In genomic region chr2:168992642-168993420, GRCm38 (mm10) we compare ENCODE assay signal across 9 mouse cellular contexts. TPM values are rescaled to one million over a fixed set of nuclear protein-coding genes. Genes with fewer than 3 reads are reported as not detected.
DNase-seq lines count a peak whose midpoint lies in the region; ATAC-seq and TF ChIP-seq lines count a peak whose summit lies in the region.
"Had no signal": no experiment of that assay in that cellular context is flagged by ENCODE, and none has a peak within 500 bp of the region (broad histone marks: within the 10 kb centered on the region; RNA-seq: fewer than 3 reads in every experiment).

No protein-coding gene starts in this region.

- H3K4me1 ChIP-seq in intestine, postnatal 0 days (replicated peaks; ENCODE audit: control insufficient read depth, insufficient read depth, low read length) = no peaks in the 10 kb centered on the region
- no peaks in the 10 kb centered on the region for H3K4me1 ChIP-seq in intestine, embryonic 16.5 days (ENCODE audit: control insufficient read depth, insufficient read depth, low read length)
- H3K4me1 ChIP-seq in E14TG2a.4 (replicated peaks; ENCODE audit: low read depth, low read length) = peaks cover 76% of the 10 kb centered on the region
- no peaks in the 10 kb centered on the region for H3K4me1 ChIP-seq in forebrain, postnatal 0 days (ENCODE audit: insufficient read depth)
- H3K4me1 ChIP-seq: embryonic facial prominence, embryonic 12.5 days; limb, embryonic 12.5 days had no signal

- ATAC-seq in intestine, postnatal 0 days = no peak
- no peak for ATAC-seq in intestine, embryonic 16.5 days
- ATAC-seq in forebrain, postnatal 0 days = no peak
- peak; percentile 75; the same call in 1 of the 2 replicates for ATAC-seq in megakaryocyte-erythroid progenitor cell, adult 5-6 weeks (replicated peaks; ENCODE audit: low FRiP score, low TSS enrichment, poor library complexity, severe bottlenecking)

- TF ChIP-seq CTCF in intestine, postnatal 0 days (IDR thresholded peaks at IDR 0.05; ENCODE audit: low read depth) = peak; percentile 57
- TF ChIP-seq CTCF in E14TG2a.4 (conservative IDR thresholded peaks at IDR 0.05; ENCODE audit: low read length) = peak; percentile 70
- peak; percentile 61 for TF ChIP-seq CTCF in forebrain, postnatal 0 days (IDR thresholded peaks at IDR 0.05; ENCODE audit: low read depth)

- H3K36me3 ChIP-seq in intestine, postnatal 0 days (ENCODE audit: control insufficient read depth, insufficient read depth) = no peaks in the 10 kb centered on the region
- H3K36me3 ChIP-seq in intestine, embryonic 16.5 days (ENCODE audit: control insufficient read depth, insufficient read depth, low read length) = no peaks in the 10 kb centered on the region
- H3K36me3 ChIP-seq in E14TG2a.4 (ENCODE audit: insufficient read depth, low read length) = peaks cover 19% of the 10 kb centered on the region
- H3K36me3 ChIP-seq in forebrain, postnatal 0 days (ENCODE audit: insufficient read depth) = no peaks in the 10 kb centered on the region
- H3K36me3 ChIP-seq: embryonic facial prominence, embryonic 12.5 days; limb, embryonic 12.5 days had no signal

- H3K4me2 ChIP-seq in intestine, postnatal 0 days (replicated peaks; ENCODE audit: low read depth) = no peak overlapping the region
- H3K4me2 ChIP-seq in intestine, embryonic 16.5 days (ENCODE audit: low read depth, low read length) = no peak overlapping the region
- no peak overlapping the region for H3K4me2 ChIP-seq in forebrain, postnatal 0 days (ENCODE audit: low read depth)
- H3K4me2 ChIP-seq: embryonic facial prominence, embryonic 12.5 days; limb, embryonic 12.5 days had no signal

- H3K9me3 ChIP-seq in intestine, postnatal 0 days (ENCODE audit: control insufficient read depth) = no peaks in the 10 kb centered on the region
- no peaks in the 10 kb centered on the region for H3K9me3 ChIP-seq in intestine, embryonic 16.5 days (ENCODE audit: control insufficient read depth, low read length)
- H3K9me3 ChIP-seq in E14TG2a.4 (ENCODE audit: low read length) = no peaks in the 10 kb centered on the region
- no peaks in the 10 kb centered on the region for H3K9me3 ChIP-seq in forebrain, postnatal 0 days (ENCODE audit: low read length)
- H3K9me3 ChIP-seq: embryonic facial prominence, embryonic 12.5 days had no signal

- no peak overlapping the region for H3K4me3 ChIP-seq in intestine, postnatal 0 days (ENCODE audit: low read depth, low read length)
- H3K4me3 ChIP-seq in intestine, embryonic 16.5 days (ENCODE audit: low read length) = no peak overlapping the region
- H3K4me3 ChIP-seq in E14TG2a.4 (replicated peaks; ENCODE audit: low read length) = peak overlapping the region; percentile 63
- H3K4me3 ChIP-seq in forebrain, postnatal 0 days (ENCODE audit: low read depth, low read length) = no peak overlapping the region
- H3K4me3 ChIP-seq: embryonic facial prominence, embryonic 12.5 days; limb, embryonic 12.5 days had no signal

- H3K27me3 ChIP-seq in intestine, postnatal 0 days (replicated peaks; ENCODE audit: control insufficient read depth, insufficient read depth, low read length) = no peaks in the 10 kb centered on the region
- H3K27me3 ChIP-seq in intestine, embryonic 16.5 days (replicated peaks; ENCODE audit: control insufficient read depth, insufficient read depth, low read length) = no peaks in the 10 kb centered on the region
- H3K27me3 ChIP-seq in E14TG2a.4 (ENCODE audit: insufficient read depth, low read length) = no peaks in the 10 kb centered on the region
- H3K27me3 ChIP-seq in forebrain, postnatal 0 days (ENCODE audit: insufficient read depth, low read length) = no peaks in the 10 kb centered on the region
- H3K27me3 ChIP-seq: embryonic facial prominence, embryonic 12.5 days; limb, embryonic 12.5 days had no signal

- H3K9ac ChIP-seq in intestine, postnatal 0 days (ENCODE audit: low read depth, low read length) = no peak overlapping the region
- H3K9ac ChIP-seq in intestine, embryonic 16.5 days (ENCODE audit: low read depth, low read length) = no peak overlapping the region
- H3K9ac ChIP-seq in forebrain, postnatal 0 days = no peak overlapping the region
- H3K9ac ChIP-seq: embryonic facial prominence, embryonic 12.5 days; limb, embryonic 12.5 days had no signal

- 76% methylated on average over 22 of the region's 22 CpGs for WGBS in intestine, postnatal 0 days
- 77% methylated on average over 22 of the region's 22 CpGs for WGBS in intestine, embryonic 16.5 days
- 80% methylated on average over 22 of the region's 22 CpGs for WGBS in forebrain, postnatal 0 days

- no peak overlapping the region for H3K27ac ChIP-seq in intestine, postnatal 0 days (ENCODE audit: low read depth, low read length)
- no peak overlapping the region for H3K27ac ChIP-seq in intestine, embryonic 16.5 days (ENCODE audit: low read length)
- no peak overlapping the region for H3K27ac ChIP-seq in forebrain, postnatal 0 days (ENCODE audit: low read depth, low read length)
- H3K27ac ChIP-seq: embryonic facial prominence, embryonic 12.5 days; limb, embryonic 12.5 days had no signal

- DNase-seq in 416B (ENCODE audit: low read depth) = peak; percentile 54
- DNase-seq in forebrain, postnatal 0 days = peak; percentile 64
- DNase-seq in adipocyte (ENCODE audit: low spot score) = no peak

RNA-seq across cellular contexts. Expression of gene Zfp64, which starts 37.4 kb away (rescaled TPM):
- 10.7 and 12.9 TPM in 2 replicates for polyA plus RNA-seq in intestine, postnatal 0 days (2015; fragmentation: Nextera tagmentation; extraction: Ambion mirVana)
- polyA plus RNA-seq in intestine, embryonic 16.5 days (2015; fragmentation: Nextera tagmentation; extraction: Ambion mirVana) = 26.9 and 30.6 TPM in 2 replicates
- total RNA-seq in forebrain, postnatal 0 days (2014; rRNA removed) = 26.0 and 32.3 TPM in 2 replicates
- polyA plus RNA-seq in forebrain, postnatal 0 days (2015; fragmentation: Nextera tagmentation; extraction: Ambion mirVana) = 27.6 and 29.6 TPM in 2 replicates
- total RNA-seq in megakaryocyte-erythroid progenitor cell, adult 5-6 weeks (2014; fragmentation: Nextera tagmentation) = 17.2 and 22.5 TPM in 2 replicates
- total RNA-seq in megakaryocyte-erythroid progenitor cell, adult 5-6 weeks (2017) = 31.3 and 35.5 TPM in 2 replicates
